Mouse (Mus musculus): Measurements from ENCODE around the gene Dcxr. TPM values are rescaled to one million over a fixed set of nuclear protein-coding genes. Genes with fewer than 3 reads are reported as not detected.

Dcxr gene
- polyA plus RNA-seq, 1 experiment from 2014 or later, result 27.2 TPM

GRCm38 (mm10) chr11:120761811-120762671, 35.0 kb upstream of the Dcxr start:
- H3K4me3 ChIP-seq (ENCODE audit: low read depth, low read length), result no peak overlapping the region
- TF ChIP-seq CTCF (IDR thresholded peaks at IDR 0.05; ENCODE audit: low read depth), result no peak
- H3K4me1 ChIP-seq (ENCODE audit: insufficient read depth), result no peaks in the 10 kb centered on the region
- H3K36me3 ChIP-seq (ENCODE audit: insufficient read depth), result no peaks in the 10 kb centered on the region
- peak overlapping the region; percentile 39; the same call in 1 of the 2 replicates for H3K4me2 ChIP-seq
- no peak overlapping the region for H3K9ac ChIP-seq
- peaks cover 7% of the 10 kb centered on the region; the same call in 1 of the 2 replicates for H3K9me3 ChIP-seq (ENCODE audit: low read depth, low read length)
- ATAC-seq (ENCODE audit: insufficient read depth) (no peak), DNase-seq (no peak)
- 61% methylated on average over 14 of the region's 14 CpGs for WGBS
- H3K27me3 ChIP-seq (ENCODE audit: insufficient read depth, low read length), result peaks cover 8% of the 10 kb centered on the region; the same call in 1 of the 2 replicates
- H3K27ac ChIP-seq (ENCODE audit: low read depth), result no peak overlapping the region

GRCm38 (mm10) chr11:120760236-120760635, 33.2 kb upstream of the Dcxr start:
- no peak for TF ChIP-seq CTCF (IDR thresholded peaks at IDR 0.05; ENCODE audit: low read depth)
- H3K27ac ChIP-seq (ENCODE audit: low read depth), result no peak overlapping the region
- no peak overlapping the region for H3K4me3 ChIP-seq (ENCODE audit: low read depth, low read length)
- H3K36me3 ChIP-seq (ENCODE audit: insufficient read depth), result no peaks in the 10 kb centered on the region
- H3K9me3 ChIP-seq (ENCODE audit: low read depth, low read length), result peaks cover 7% of the 10 kb centered on the region
- DNase-seq (no peak), ATAC-seq (ENCODE audit: insufficient read depth) (no peak)
- no peaks in the 10 kb centered on the region for H3K4me1 ChIP-seq (ENCODE audit: insufficient read depth)
- H3K27me3 ChIP-seq (ENCODE audit: insufficient read depth, low read length), result peaks cover 8% of the 10 kb centered on the region; the same call in 1 of the 2 replicates
- no peak overlapping the region for H3K9ac ChIP-seq
- no peak overlapping the region for H3K4me2 ChIP-seq
- WGBS, result 79% methylated on average over 9 of the region's 9 CpGs

GRCm38 (mm10) chr11:120751606-120752005, 24.5 kb upstream of the Dcxr start:
- no peaks in the 10 kb centered on the region for H3K27me3 ChIP-seq (ENCODE audit: insufficient read depth, low read length)
- TF ChIP-seq CTCF (IDR thresholded peaks at IDR 0.05; ENCODE audit: low read depth), result no peak
- no peaks in the 10 kb centered on the region for H3K9me3 ChIP-seq (ENCODE audit: low read depth, low read length)
- H3K9ac ChIP-seq, result no peak overlapping the region
- H3K36me3 ChIP-seq (ENCODE audit: insufficient read depth), result no peaks in the 10 kb centered on the region
- H3K4me3 ChIP-seq (ENCODE audit: low read depth, low read length), result no peak overlapping the region
- DNase-seq (no peak), ATAC-seq (ENCODE audit: insufficient read depth) (no peak)
- WGBS, result 43% methylated on average over 4 of the region's 4 CpGs
- no peak overlapping the region for H3K27ac ChIP-seq (ENCODE audit: low read depth)
- no peak overlapping the region for H3K4me2 ChIP-seq
- no peaks in the 10 kb centered on the region for H3K4me1 ChIP-seq (ENCODE audit: insufficient read depth)

- H3K9me3 ChIP-seq (ENCODE audit: low read depth, low read length), result no peaks in the 10 kb centered on the region
- DNase-seq, result peak; percentile 52
- WGBS, result 59% methylated on average over 8 of the region's 8 CpGs
- no peak overlapping the region for H3K4me3 ChIP-seq (ENCODE audit: low read depth, low read length)
- H3K36me3 ChIP-seq (ENCODE audit: insufficient read depth), result no peaks in the 10 kb centered on the region
- peak; percentile 54 for TF ChIP-seq CTCF (IDR thresholded peaks at IDR 0.05; ENCODE audit: low read depth)
- H3K27ac ChIP-seq (ENCODE audit: low read depth), result no peak overlapping the region
- no peaks in the 10 kb centered on the region for H3K4me1 ChIP-seq (ENCODE audit: insufficient read depth)
- H3K27me3 ChIP-seq (ENCODE audit: insufficient read depth, low read length), result no peaks in the 10 kb centered on the region
- no peak overlapping the region for H3K9ac ChIP-seq
- ATAC-seq (ENCODE audit: insufficient read depth), result no peak
- H3K4me2 ChIP-seq, result no peak overlapping the region
These were observed 22.3 kb upstream of the Dcxr start for GRCm38 (mm10) chr11:120749430-120749829.

- Histone ChIP-seq H3K27me3 (ENCODE audit: insufficient read depth, low read length) (no peaks in the 10 kb centered on the region), H3K4me1 (ENCODE audit: insufficient read depth) (no peaks in the 10 kb centered on the region), H3K9me3 (ENCODE audit: low read depth, low read length) (no peaks in the 10 kb centered on the region), H3K27ac (ENCODE audit: low read depth) (no peak overlapping the region), H3K4me2 (no peak overlapping the region), H3K4me3 (ENCODE audit: low read depth, low read length) (no peak overlapping the region), H3K9ac (no peak overlapping the region), H3K36me3 (ENCODE audit: insufficient read depth) (no peaks in the 10 kb centered on the region)
- no peak for TF ChIP-seq CTCF (IDR thresholded peaks at IDR 0.05; ENCODE audit: low read depth)
- DNase-seq (no peak), ATAC-seq (ENCODE audit: insufficient read depth) (no peak)
- 72% methylated on average over 4 of the region's 4 CpGs for WGBS
These were observed 20.9 kb upstream of the Dcxr start for GRCm38 (mm10) chr11:120747974-120748373.

GRCm38 (mm10) chr11:120744121-120744701, 17.1 kb upstream of the Dcxr start:
- TF ChIP-seq CTCF (IDR thresholded peaks at IDR 0.05; ENCODE audit: low read depth), result no peak
- ATAC-seq (ENCODE audit: insufficient read depth) (peak; percentile 84), DNase-seq (peak; percentile 72)
- Histone ChIP-seq H3K9ac (no peak overlapping the region), H3K27ac (ENCODE audit: low read depth) (peak overlapping the region; percentile 80), H3K4me1 (ENCODE audit: insufficient read depth) (no peaks in the 10 kb centered on the region), H3K4me2 (no peak overlapping the region), H3K27me3 (ENCODE audit: insufficient read depth, low read length) (no peaks in the 10 kb centered on the region), H3K4me3 (ENCODE audit: low read depth, low read length) (no peak overlapping the region), H3K9me3 (ENCODE audit: low read depth, low read length) (no peaks in the 10 kb centered on the region), H3K36me3 (ENCODE audit: insufficient read depth) (no peaks in the 10 kb centered on the region)
- WGBS, result 56% methylated on average over 7 of the region's 7 CpGs

GRCm38 (mm10) chr11:120740981-120741380, 13.9 kb upstream of the Dcxr start:
- no peak for DNase-seq
- WGBS, result 83% methylated on average over 5 of the region's 5 CpGs
- no peak overlapping the region for H3K4me3 ChIP-seq (ENCODE audit: low read depth, low read length)
- H3K9ac ChIP-seq, result no peak overlapping the region
- H3K36me3 ChIP-seq (ENCODE audit: insufficient read depth), result no peaks in the 10 kb centered on the region
- no peak overlapping the region for H3K27ac ChIP-seq (ENCODE audit: low read depth)
- H3K4me2 ChIP-seq, result no peak overlapping the region
- TF ChIP-seq CTCF (IDR thresholded peaks at IDR 0.05; ENCODE audit: low read depth), result no peak
- no peaks in the 10 kb centered on the region for H3K9me3 ChIP-seq (ENCODE audit: low read depth, low read length)
- ATAC-seq (ENCODE audit: insufficient read depth), result no peak
- no peaks in the 10 kb centered on the region for H3K27me3 ChIP-seq (ENCODE audit: insufficient read depth, low read length)
- no peaks in the 10 kb centered on the region for H3K4me1 ChIP-seq (ENCODE audit: insufficient read depth)

Measured in lung, embryonic 14.5 days (tissue).